Mouse (Mus musculus) kidney, embryonic 16.5 days (tissue): Measurements from ENCODE around the gene Slc7a6. TPM values are rescaled to one million over a fixed set of nuclear protein-coding genes. Genes with fewer than 3 reads are reported as not detected.
A peak's percentile ranks its signal among the peaks of the same experiment; 100 is the strongest.

ENCODE experiments used
- ATAC-seq: fragments of 200-750 bp; cut with Nextera tagmentation; 2 replicates; pipeline ENCODE4 v1.8.0; 2017; ENCODE audit warnings: moderate TSS enrichment; ENCODE audit not compliant: low FRiP score, low TSS enrichment
- H3K27ac ChIP-seq: fragments of 300-500 bp; sonication (generic); 2 replicates; pipeline ENCODE4 v1.5.1; 2014; ENCODE audit warnings: low read length
- H3K27me3 ChIP-seq: fragments of 300-500 bp; sonication (generic); 2 replicates; pipeline ENCODE4 v1.6.1; 2014; ENCODE audit warnings: low read length, control low read depth, mixed read lengths; ENCODE audit not compliant: insufficient read depth
- H3K36me3 ChIP-seq: fragments of 300-500 bp; sonication (generic); 2 replicates; pipeline ENCODE4 v1.6.1; 2014; ENCODE audit warnings: low read length, control low read depth, mixed read lengths; ENCODE audit not compliant: insufficient read depth
- H3K4me1 ChIP-seq: fragments of 300-500 bp; sonication (generic); 2 replicates; pipeline ENCODE4 v1.6.1; 2014; ENCODE audit warnings: low read length, control low read depth, mixed read lengths; ENCODE audit not compliant: insufficient read depth
- H3K4me2 ChIP-seq: fragments of 300-500 bp; sonication (generic); replicated peaks from 2 replicates; pipeline ENCODE4 v1.6.1; 2014; ENCODE audit warnings: low read depth, low read length
- H3K4me3 ChIP-seq: fragments of 300-500 bp; sonication (generic); 2 replicates; pipeline ENCODE4 v1.5.1; 2014; ENCODE audit warnings: mild to moderate bottlenecking, low read length
- H3K9ac ChIP-seq: fragments of 300-500 bp; sonication (generic); replicated peaks from 2 replicates; pipeline ENCODE4 v1.6.1; 2014; ENCODE audit warnings: low read length
- H3K9me3 ChIP-seq: fragments of 300-500 bp; sonication (generic); 2 replicates; pipeline ENCODE4 v1.6.1; 2016; ENCODE audit warnings: low read length, control low read depth
- WGBS: fragments of 180-500 bp; shearing (Covaris S2); extraction: QIAGEN DNeasy Blood & Tissue Kit; methylation state at CpG from one replicate; pipeline ENCODE4 v1.1.7; 2014; 5-methylcytosine and 5-hydroxymethylcytosine counted together
- polyA plus RNA-seq: library from polyadenylated mRNA; unstranded; fragments of >200 nt; fragmentation: Nextera tagmentation; extraction: Ambion mirVana; gene quantifications from 2 replicates; pipeline ENCODE4 v1.2.1, GENCODE M21; 2015

The Slc7a6 gene
- polyA plus RNA-seq, 1 experiment from 2014 or later: 49.9 TPM

- H3K36me3 ChIP-seq: peaks cover 27% of the 10 kb centered on the region
- no peak overlapping the region for H3K4me3 ChIP-seq
These were observed 37.0 kb upstream of the Slc7a6 start for GRCm38 (mm10) chr8:106131488-106132222.

GRCm38 (mm10) chr8:106132356-106132755 is 36.3 kb upstream of the Slc7a6 start:
- Histone ChIP-seq H3K4me1 (peaks cover 27% of the 10 kb centered on the region; the same call in 1 of the 2 replicates), H3K9me3 (no peaks in the 10 kb centered on the region), H3K27ac (no peak overlapping the region), H3K4me3 (no peak overlapping the region), H3K36me3 (peaks cover 27% of the 10 kb centered on the region), H3K4me2 (no peak overlapping the region), H3K9ac (no peak overlapping the region), H3K27me3 (peaks cover 25% of the 10 kb centered on the region)
- ATAC-seq: no peak
- 87% methylated on average over 11 of the region's 11 CpGs for WGBS

More at GRCm38 (mm10) chr8:106131488-106132222, 37.0 kb upstream of the Slc7a6 start:
- no peak overlapping the region for H3K9ac ChIP-seq
- WGBS: 90% methylated on average over 7 of the region's 7 CpGs
- no peak for ATAC-seq
- H3K27ac ChIP-seq: no peak overlapping the region
- H3K27me3 ChIP-seq: peaks cover 18% of the 10 kb centered on the region
- no peaks in the 10 kb centered on the region for H3K9me3 ChIP-seq
- H3K4me1 ChIP-seq: peaks cover 23% of the 10 kb centered on the region; the same call in 1 of the 2 replicates
- no peak overlapping the region for H3K4me2 ChIP-seq

GRCm38 (mm10) chr8:106133526-106133925 is 35.1 kb upstream of the Slc7a6 start:
- Histone ChIP-seq H3K9me3 (no peaks in the 10 kb centered on the region), H3K4me1 (peaks cover 36% of the 10 kb centered on the region; the same call in 1 of the 2 replicates), H3K4me3 (no peak overlapping the region), H3K4me2 (no peak overlapping the region), H3K36me3 (peaks cover 22% of the 10 kb centered on the region), H3K27me3 (peaks cover 26% of the 10 kb centered on the region), H3K9ac (no peak overlapping the region), H3K27ac (no peak overlapping the region)
- no peak for ATAC-seq
- 58% methylated on average over 13 of the region's 13 CpGs for WGBS

- Histone ChIP-seq H3K36me3 (peaks cover 17% of the 10 kb centered on the region), H3K4me2 (no peak overlapping the region; the same call in 1 of the 2 replicates), H3K27ac (no peak overlapping the region; the same call in 1 of the 2 replicates), H3K27me3 (peaks cover 26% of the 10 kb centered on the region), H3K9me3 (no peaks in the 10 kb centered on the region), H3K4me3 (no peak overlapping the region), H3K9ac (no peak overlapping the region), H3K4me1 (peaks cover 40% of the 10 kb centered on the region; the same call in 1 of the 2 replicates)
- 67% methylated on average over 6 of the region's 6 CpGs for WGBS
- no peak for ATAC-seq
These were observed 34.7 kb upstream of the Slc7a6 start for GRCm38 (mm10) chr8:106133946-106134345.

- Histone ChIP-seq H3K9me3 (no peaks in the 10 kb centered on the region), H3K4me1 (peaks cover 40% of the 10 kb centered on the region; the same call in 1 of the 2 replicates), H3K4me2 (peak overlapping the region; percentile 85), H3K36me3 (peaks cover 16% of the 10 kb centered on the region), H3K4me3 (peak overlapping the region; percentile 61), H3K27ac (peak overlapping the region; percentile 86), H3K9ac (peak overlapping the region; percentile 70), H3K27me3 (peaks cover 26% of the 10 kb centered on the region)
- peak; percentile 69 for ATAC-seq
- WGBS: 9% methylated on average over 14 of the region's 14 CpGs
These were observed 33.7 kb upstream of the Slc7a6 start for GRCm38 (mm10) chr8:106134751-106135571.

- Histone ChIP-seq H3K9ac (peak overlapping the region; percentile 70), H3K4me2 (peak overlapping the region; percentile 85), H3K27me3 (peaks cover 26% of the 10 kb centered on the region), H3K4me1 (peaks cover 40% of the 10 kb centered on the region; the same call in 1 of the 2 replicates), H3K4me3 (peak overlapping the region; percentile 61), H3K9me3 (no peaks in the 10 kb centered on the region), H3K36me3 (peaks cover 13% of the 10 kb centered on the region), H3K27ac (peak overlapping the region; percentile 86)
- ATAC-seq: peak; percentile 60
- 4% methylated on average over 19 of the region's 19 CpGs for WGBS
These were observed 33.0 kb upstream of the Slc7a6 start for GRCm38 (mm10) chr8:106135672-106136071.

- H3K9me3 ChIP-seq: no peaks in the 10 kb centered on the region
- ATAC-seq: peak; percentile 62
- WGBS: 1% methylated on average over 72 of the region's 86 CpGs
- peaks cover 26% of the 10 kb centered on the region for H3K27me3 ChIP-seq
- peaks cover 8% of the 10 kb centered on the region for H3K36me3 ChIP-seq
- peak within 1 kb of the TSS; percentile 61 for H3K4me3 ChIP-seq
- H3K4me1 ChIP-seq: peaks cover 42% of the 10 kb centered on the region; the same call in 1 of the 2 replicates
- peak within 1 kb of the TSS; percentile 86 for H3K27ac ChIP-seq
- peak within 1 kb of the TSS; percentile 70 for H3K9ac ChIP-seq
- H3K4me2 ChIP-seq: peak within 1 kb of the TSS; percentile 85
These were observed 32.2 kb upstream of the Slc7a6 start, which contains the start of gene Esrp2 for GRCm38 (mm10) chr8:106136156-106137130. TSS of gene Esrp2 (minus strand) at chr8:106136974.

- Histone ChIP-seq H3K9me3 (no peaks in the 10 kb centered on the region), H3K9ac (peak overlapping the region; percentile 70), H3K27ac (peak overlapping the region; percentile 77), H3K4me1 (peaks cover 42% of the 10 kb centered on the region; the same call in 1 of the 2 replicates), H3K36me3 (peaks cover 6% of the 10 kb centered on the region), H3K4me3 (peak overlapping the region; percentile 61), H3K27me3 (peaks cover 26% of the 10 kb centered on the region), H3K4me2 (peak overlapping the region; percentile 85)
- WGBS: 6% methylated on average over 22 of the region's 22 CpGs
- ATAC-seq: no peak
These were observed 31.3 kb upstream of the Slc7a6 start for GRCm38 (mm10) chr8:106137218-106137905.
